ENCODE assay signal across 8 mouse cellular contexts in the genomic region with DNA sequence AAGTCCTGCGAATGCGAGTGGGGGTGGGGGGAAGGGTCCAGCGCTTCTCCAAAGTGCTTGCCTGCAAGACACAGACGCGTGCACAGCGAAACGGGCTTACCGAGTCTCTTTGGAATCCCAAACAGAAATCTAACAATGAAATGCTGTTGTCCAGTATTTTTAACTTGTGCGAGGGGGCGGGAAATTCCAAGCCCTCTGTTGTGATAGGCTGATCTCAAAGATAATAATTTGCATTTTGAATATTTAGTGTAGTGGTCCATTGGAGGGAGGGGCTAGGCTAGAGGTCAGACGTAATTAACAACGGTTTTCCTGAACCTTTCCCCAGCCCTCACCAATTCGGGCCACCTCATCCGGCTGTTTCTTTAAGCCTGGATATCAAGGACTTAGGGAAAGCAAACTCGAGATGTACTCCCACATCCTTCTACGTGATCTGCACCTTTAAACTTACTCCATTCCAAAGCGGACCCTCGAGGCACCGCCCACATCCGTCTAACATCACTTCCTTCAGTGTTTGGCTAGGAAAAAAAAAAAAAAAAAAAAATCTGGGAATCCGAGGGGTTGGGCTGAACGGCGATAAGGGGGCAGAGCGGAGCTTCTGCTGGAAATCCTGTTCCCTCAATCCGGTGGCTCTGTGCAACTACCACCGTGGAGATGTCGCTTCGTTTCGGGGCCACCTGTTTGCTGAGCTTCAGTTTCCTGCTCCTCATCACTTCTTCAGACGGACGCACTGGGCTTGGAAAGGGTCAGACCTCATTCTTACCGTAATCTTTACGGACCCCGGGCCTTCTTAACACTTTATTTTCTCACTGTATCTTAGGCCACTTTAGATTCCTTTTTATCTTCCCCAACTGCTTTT. TPM values are rescaled to one million over a fixed set of nuclear protein-coding genes. Genes with fewer than 3 reads are reported as not detected.
DNase-seq lines count a peak whose midpoint lies in the region; ATAC-seq and TF ChIP-seq lines count a peak whose summit lies in the region.

TSS of gene Txndc12 (plus strand) at position 487 of the 856 bp plus-strand sequence.

- H3K4me3 ChIP-seq in forebrain, embryonic 13.5 days = peak within 1 kb of the TSS; percentile 77
- H3K4me3 ChIP-seq in liver, postnatal 0 days (ENCODE audit: low read depth, low read length) = peak within 1 kb of the TSS; percentile 99
- peak within 1 kb of the TSS; percentile 87 for H3K4me3 ChIP-seq in neural tube, embryonic 14.5 days (ENCODE audit: low read depth, low read length)

- no peaks in the 10 kb centered on the region for H3K27me3 ChIP-seq in forebrain, embryonic 13.5 days
- H3K27me3 ChIP-seq in liver, postnatal 0 days (ENCODE audit: insufficient read depth, low read length) = no peaks in the 10 kb centered on the region
- H3K27me3 ChIP-seq in neural tube, embryonic 14.5 days (ENCODE audit: control insufficient read depth, insufficient read depth, low read length) = no peaks in the 10 kb centered on the region

- WGBS in forebrain, embryonic 13.5 days = under 1% methylated on average over 34 of the region's 34 CpGs
- WGBS in large intestine, adult 2 months = under 1% methylated on average over 34 of the region's 34 CpGs
- WGBS in liver, postnatal 0 days (ENCODE audit: insufficient replicate concordance) = under 1% methylated on average over 34 of the region's 34 CpGs
- WGBS in neural tube, embryonic 14.5 days = under 1% methylated on average over 34 of the region's 34 CpGs

- DNase-seq in ES-CJ7 (ENCODE audit: low read depth, low spot score) = peak; percentile 93
- peak; percentile 91 to 92 for DNase-seq in heart, postnatal 10 days
- peak; percentile 80 for DNase-seq in large intestine, adult 2 months (ENCODE audit: low read depth, low spot score)
- DNase-seq in liver, postnatal 0 days = peak; percentile 82
- peak; percentile 89 for DNase-seq in testis, postnatal 10 days (ENCODE audit: low spot score)

- intact Hi-C loops in heart, postnatal 10 days (cut with DNase I) = no loop called here

- no peaks in the 10 kb centered on the region for H3K9me3 ChIP-seq in forebrain, embryonic 13.5 days (replicated peaks)
- H3K9me3 ChIP-seq in liver, postnatal 0 days (ENCODE audit: low read length) = no peaks in the 10 kb centered on the region
- no peaks in the 10 kb centered on the region for H3K9me3 ChIP-seq in neural tube, embryonic 14.5 days (ENCODE audit: control insufficient read depth, low read length)

- 0 out of 2 replicates have a peak, but pooled peaks have one; percentile 6 for TF ChIP-seq EP300 in liver, postnatal 0 days (IDR thresholded peaks at IDR 0.05; ENCODE audit: low read depth)

- peaks cover 39% of the 10 kb centered on the region for H3K4me1 ChIP-seq in forebrain, embryonic 13.5 days
- H3K4me1 ChIP-seq in liver, postnatal 0 days (ENCODE audit: insufficient read depth) = peaks cover 9% of the 10 kb centered on the region
- H3K4me1 ChIP-seq in neural tube, embryonic 14.5 days (ENCODE audit: control insufficient read depth, insufficient read depth, low read length) = peaks cover 26% of the 10 kb centered on the region

- peak within 1 kb of the TSS; percentile 100 for H3K27ac ChIP-seq in forebrain, embryonic 13.5 days
- peak within 1 kb of the TSS; percentile 94 for H3K27ac ChIP-seq in liver, postnatal 0 days (ENCODE audit: low read depth)
- peak within 1 kb of the TSS; percentile 96 for H3K27ac ChIP-seq in neural tube, embryonic 14.5 days (ENCODE audit: low read depth, low read length)

- ATAC-seq in cerebellum, adult (ENCODE audit: insufficient number of reproducible peaks, low FRiP score, low TSS enrichment) = peak; percentile 70
- ATAC-seq in forebrain, embryonic 13.5 days = peak; percentile 79
- peak; percentile 67 for ATAC-seq in liver, postnatal 0 days
- peak; percentile 80 for ATAC-seq in neural tube, embryonic 14.5 days (ENCODE audit: low read depth)

- peak within 1 kb of the TSS; percentile 98 for H3K9ac ChIP-seq in forebrain, embryonic 13.5 days
- H3K9ac ChIP-seq in liver, postnatal 0 days (replicated peaks) = peak within 1 kb of the TSS; percentile 98
- peak within 1 kb of the TSS; percentile 100 for H3K9ac ChIP-seq in neural tube, embryonic 14.5 days (replicated peaks; ENCODE audit: low read depth, low read length)

- TF ChIP-seq CTCF in liver, postnatal 0 days (IDR thresholded peaks at IDR 0.05; ENCODE audit: low read depth) = no peak

- peaks cover 11% of the 10 kb centered on the region for H3K36me3 ChIP-seq in forebrain, embryonic 13.5 days (ENCODE audit: poor library complexity, severe bottlenecking)
- H3K36me3 ChIP-seq in liver, postnatal 0 days (replicated peaks; ENCODE audit: insufficient read depth, low read length) = peaks cover 5% of the 10 kb centered on the region; the same call in 1 of the 2 replicates
- H3K36me3 ChIP-seq in neural tube, embryonic 14.5 days (ENCODE audit: control insufficient read depth, insufficient read depth, low read length) = no peaks in the 10 kb centered on the region

- H3K4me2 ChIP-seq in forebrain, embryonic 13.5 days = peak within 1 kb of the TSS; percentile 72
- H3K4me2 ChIP-seq in liver, postnatal 0 days (ENCODE audit: low read depth, low read length) = peak within 1 kb of the TSS; percentile 95
- peak within 1 kb of the TSS; percentile 81 for H3K4me2 ChIP-seq in neural tube, embryonic 14.5 days (ENCODE audit: low read depth, low read length)

RNA-seq across cellular contexts. Expression of gene Txndc12, which starts in this region (rescaled TPM):
- 89.6 and 92.8 TPM in 2 replicates for polyA plus RNA-seq in forebrain, embryonic 13.5 days (2015; fragmentation: Nextera tagmentation; extraction: Ambion mirVana)
- total RNA-seq in heart, postnatal 10 days (2021) = 10 to 100 TPM; 52.4 to 60.3 TPM
- 18.0 and 19.2 TPM in 2 replicates for polyA plus RNA-seq in large intestine, adult 2 months (2012; rRNA removed)
- 43.1 and 44.2 TPM in 2 replicates for polyA plus RNA-seq in liver, postnatal 0 days (2015; fragmentation: Nextera tagmentation; extraction: Ambion mirVana)
- 75.7 and 82.3 TPM in 2 replicates for polyA plus RNA-seq in neural tube, embryonic 14.5 days (2014; fragmentation: Nextera tagmentation; extraction: Ambion mirVana)

Comparison
In these comparisons a context has a peak if more than half of its experiments do, and no peak if none do; other contexts are left out.
1. Peak in every context shown above with its lines: DNase-seq, ATAC-seq, H3K4me3 ChIP-seq and H3K27ac ChIP-seq.